Mouse (Mus musculus): ENCODE measurements at regions not wholly inside any gene's neighbourhood (a gene's known extent, or its start where the extent isn't known, plus 50 kb on each side); places are given as distances from the start of the nearest gene placed in this dataset.

DNA sequence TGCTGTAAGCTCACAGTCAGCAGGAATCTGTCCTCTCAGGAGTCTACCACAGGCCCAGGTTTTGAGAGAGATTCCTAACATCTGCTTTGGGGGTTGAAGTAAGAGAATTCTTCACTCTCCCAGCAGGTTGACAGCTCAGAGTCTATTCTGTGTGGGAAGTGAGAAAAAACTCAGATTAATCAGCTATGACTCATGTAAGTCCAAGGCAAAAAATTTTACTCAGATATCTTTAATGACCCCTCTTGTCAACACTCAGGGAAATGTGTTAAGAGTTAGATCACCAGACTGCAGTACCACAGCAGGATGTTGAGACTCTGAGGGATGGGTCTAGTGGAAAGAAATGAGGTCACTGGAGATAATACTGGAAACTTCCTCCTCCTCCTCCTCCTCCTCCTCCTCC, 688.4 kb downstream of the Hs3st4 start:
- DNase-seq (ENCODE audit: low read depth, low spot score): peak; percentile 91

DNA sequence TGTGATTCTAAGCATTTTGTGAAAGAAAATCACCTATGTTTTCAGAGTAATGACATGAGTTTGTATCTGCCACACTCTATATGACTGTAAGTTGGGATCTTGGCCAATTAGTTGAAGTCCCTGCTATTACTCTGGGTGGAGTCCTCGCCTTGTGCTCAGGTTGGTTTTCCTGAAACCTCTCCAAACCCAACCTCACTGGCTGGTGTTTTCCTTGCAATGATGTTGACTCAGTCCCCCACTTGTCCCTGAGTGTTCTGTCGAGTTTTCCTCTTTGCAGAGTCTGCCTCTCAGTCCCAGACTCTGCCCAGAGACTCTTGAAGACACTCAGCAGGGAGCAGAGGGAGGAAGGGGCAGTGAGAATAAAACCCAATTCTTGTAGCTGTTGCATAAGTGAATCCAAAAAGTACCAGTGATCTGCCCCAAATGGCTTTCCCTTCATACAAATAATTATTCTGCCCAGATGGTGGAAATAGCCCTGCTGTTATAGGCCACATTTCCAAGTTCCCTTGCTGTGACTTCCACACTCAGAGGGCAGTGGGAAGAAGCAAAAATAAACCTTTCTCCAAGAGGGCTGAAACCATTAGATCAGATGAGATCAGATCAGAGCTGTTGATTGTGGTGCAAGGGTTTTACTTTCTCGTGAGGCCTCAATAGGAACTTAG, 694.3 kb downstream of the Hs3st4 start:
- DNase-seq (ENCODE audit: low read depth, low spot score): peak; percentile 68

DNA sequence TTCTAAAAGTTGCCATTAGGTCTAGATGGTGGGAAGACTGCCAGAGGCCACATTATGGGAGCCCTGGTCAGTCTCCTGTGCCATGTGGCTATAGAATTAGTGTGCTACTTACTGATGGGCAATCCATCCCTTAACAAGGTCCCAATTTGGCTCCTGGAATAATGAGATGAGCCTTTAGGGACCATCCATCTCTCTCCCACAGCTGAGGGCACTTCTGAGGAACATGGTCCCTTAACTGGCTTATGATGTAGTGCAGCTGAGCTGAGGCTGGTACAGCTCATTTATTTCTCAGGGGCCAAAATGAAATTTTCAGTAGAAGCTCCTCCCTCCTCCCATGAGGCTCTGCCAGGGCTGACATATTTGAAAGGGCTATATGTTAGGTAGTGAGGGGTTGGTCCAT, 697.9 kb downstream of the Hs3st4 start:
- DNase-seq (ENCODE audit: low read depth, low spot score): no peak

DNA sequence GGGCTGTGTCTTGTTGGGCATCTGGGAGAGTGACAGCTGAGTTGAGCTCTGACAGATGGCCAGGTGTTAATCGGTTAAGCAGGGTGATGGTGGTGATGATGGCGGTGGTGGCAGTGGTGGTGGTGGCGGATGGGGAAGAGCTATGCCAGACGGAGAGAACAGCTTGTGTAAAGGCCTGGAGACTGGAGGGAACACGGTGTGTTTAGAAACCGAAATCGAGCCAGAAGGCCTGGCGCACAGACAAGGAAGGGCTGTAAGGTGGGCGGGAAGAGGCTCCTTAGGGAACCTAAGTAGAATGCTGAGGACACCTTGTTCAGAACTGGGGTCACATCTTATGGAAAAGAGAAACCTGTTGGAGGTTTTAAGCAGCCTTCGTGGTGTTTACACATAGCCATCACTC, 698.5 kb downstream of the Hs3st4 start:
- peak; percentile 93 for DNase-seq (ENCODE audit: low read depth, low spot score)

DNA sequence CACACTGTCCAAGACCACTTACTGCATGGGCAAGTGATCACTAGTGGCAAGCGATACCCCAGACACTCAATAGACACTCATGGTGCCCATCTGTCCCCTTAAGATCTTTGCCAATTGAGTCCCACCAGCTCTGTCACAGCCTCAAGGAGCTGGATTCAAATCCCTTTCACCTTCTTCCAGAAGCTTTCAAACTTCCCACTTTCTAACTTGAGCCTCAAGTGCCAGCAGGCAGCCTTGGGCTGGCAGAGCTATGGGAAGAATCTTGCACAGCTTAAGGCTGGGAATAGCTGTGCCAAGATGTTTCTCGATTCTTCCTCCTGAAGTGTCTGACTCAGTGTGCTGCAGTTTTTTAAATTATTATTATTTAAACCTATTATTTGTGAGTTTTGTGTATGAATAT, 699.2 kb downstream of the Hs3st4 start:
- DNase-seq (ENCODE audit: low read depth, low spot score): peak; percentile 79

DNA sequence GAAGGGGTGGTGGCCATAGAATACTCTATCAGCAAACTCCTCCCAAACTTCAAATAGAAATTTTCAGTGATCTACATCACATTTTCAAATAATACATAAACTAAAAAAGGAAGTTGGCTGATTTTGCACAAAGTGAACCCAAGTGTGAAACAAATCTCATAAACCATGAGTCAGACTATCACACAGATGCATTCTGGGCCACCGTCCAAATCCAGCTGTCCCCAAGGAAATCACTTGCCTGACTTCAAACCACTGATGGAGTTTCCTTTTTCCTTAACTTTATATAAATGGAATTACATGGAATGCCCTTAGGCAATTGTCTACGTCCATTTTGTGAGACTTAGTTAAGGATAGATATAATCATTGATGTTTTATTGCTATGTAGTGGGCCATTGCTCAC, 702.8 kb downstream of the Hs3st4 start:
- peak; percentile 83 for DNase-seq (ENCODE audit: low read depth, low spot score)

DNA sequence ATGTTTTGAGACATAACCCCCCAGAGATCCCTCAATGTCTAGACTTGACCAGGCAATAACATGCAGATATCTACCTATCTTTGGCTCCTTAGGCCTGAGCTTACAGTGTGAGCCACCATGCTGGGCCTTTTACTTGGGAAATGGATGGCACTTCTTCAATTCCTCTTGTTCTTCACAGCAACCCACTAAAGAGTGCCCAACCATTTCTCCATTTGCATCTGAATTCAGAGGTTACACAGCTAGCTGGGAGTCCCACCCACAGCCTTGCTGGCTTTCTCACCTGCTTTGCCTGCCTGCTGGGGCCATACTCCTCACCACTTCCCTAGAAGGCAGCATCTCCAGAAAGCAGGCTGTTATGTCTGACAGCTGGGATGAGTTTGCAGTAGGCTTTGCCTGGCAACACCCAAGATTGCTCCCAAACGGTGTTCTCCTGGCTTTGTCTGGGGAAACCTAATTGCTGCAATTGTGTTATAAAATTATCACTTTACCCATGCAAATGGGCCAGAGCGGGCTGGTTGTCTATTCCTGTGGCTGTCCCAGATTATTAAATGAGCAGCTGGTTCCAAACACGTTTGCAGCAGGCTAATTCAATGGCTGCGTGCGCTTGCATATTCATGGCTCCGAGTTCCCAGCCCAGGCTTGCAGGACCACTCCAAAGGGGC, 721.6 kb downstream of the Hs3st4 start:
- peak; percentile 88 for DNase-seq (ENCODE audit: low read depth, low spot score)

DNA sequence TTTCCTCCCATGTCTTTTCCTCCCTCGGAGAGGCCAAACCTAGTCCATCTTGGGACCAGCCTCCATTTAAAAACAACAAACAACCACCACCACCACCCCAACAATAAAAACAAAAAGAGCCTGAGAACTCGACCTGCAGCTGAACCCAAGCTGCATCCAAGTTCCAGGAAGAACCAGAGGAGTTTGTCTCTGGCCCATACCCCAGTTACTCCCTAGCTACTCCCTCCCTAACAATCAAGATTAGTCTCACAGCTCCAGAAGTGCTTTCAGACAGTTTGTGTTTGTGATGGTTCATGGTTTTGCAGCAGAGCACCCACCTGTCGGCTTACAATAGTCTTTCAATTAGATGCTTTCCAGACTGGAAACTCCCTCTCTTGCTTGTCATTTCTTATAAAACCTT, 724.5 kb downstream of the Hs3st4 start:
- DNase-seq (ENCODE audit: low read depth, low spot score): no peak

DNA sequence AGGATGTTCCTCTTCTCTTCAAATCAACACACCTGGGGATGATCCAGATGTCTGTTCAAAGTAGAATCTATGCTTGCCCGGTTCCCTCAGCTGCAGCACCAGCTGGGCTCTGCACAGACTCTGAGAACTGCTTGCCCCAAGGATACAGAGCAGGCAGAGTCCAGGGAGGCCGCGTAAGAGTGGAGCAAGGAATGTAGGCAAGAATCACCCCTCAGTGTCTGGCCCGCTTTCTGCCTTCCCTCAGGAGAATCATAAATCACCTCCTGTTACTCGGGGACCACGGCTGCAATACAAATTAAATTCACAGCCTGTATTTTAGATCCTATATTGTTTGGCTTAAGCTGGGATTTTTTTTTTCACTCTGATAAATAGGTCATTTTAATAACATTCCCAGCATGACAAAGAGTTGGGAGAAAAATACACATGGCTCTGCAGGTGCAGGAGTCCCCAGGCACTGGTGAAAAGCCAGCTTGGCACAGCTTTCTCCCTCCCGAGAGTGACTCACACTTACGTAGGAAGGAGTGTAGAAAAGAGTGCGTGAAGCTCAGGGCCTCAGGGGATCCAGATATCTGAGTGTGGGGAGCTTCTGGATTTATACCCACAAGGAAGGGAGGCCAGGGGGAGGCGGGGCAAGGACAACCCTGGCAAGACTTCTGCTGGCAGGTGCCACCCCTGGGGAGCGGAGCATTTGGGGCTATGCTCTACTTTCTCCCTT, 726.3 kb downstream of the Hs3st4 start:
- DNase-seq (ENCODE audit: low read depth, low spot score): peak; percentile 96

DNA sequence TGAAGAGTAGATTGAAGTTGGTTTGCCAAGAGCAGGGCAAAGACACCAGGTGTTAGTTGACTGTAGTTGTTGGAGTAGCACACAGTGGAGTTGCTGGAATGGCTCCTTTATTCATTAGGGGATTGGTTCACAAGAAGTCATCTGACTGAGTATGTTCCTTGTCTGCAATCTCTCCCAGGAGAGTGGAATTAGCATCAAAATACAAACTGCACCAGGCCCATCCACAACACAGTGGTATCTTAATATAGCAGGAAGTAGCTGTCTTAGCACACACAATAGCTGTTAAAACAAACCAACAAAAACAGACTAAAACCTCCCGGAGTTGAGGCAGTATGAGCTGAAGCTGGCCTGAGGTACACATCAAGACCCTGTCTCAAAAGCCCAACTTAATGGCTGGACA, 723.5 kb upstream of the Kdm8 start:
- DNase-seq (ENCODE audit: low read depth, low spot score): no peak

DNA sequence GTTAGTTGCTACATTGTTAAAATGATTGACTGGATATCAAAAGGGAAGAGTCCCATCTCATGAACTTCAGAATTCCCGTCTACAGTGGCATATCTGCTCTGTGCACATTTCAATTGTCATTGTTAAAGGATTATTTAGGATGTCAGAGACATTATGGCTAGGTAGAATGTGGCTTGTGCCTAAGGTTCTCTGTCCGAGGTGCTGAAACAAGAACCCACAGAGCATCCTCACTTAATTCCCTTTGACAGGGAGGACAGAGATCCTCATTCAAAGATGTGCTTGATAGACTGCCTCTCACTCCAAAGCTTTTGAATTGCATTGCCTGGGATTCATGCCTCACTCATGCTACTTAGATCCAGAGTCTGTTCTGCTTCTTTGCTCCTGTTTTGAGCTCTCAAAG, 702.4 kb upstream of the Kdm8 start:
- no peak for DNase-seq (ENCODE audit: low read depth, low spot score)

DNA sequence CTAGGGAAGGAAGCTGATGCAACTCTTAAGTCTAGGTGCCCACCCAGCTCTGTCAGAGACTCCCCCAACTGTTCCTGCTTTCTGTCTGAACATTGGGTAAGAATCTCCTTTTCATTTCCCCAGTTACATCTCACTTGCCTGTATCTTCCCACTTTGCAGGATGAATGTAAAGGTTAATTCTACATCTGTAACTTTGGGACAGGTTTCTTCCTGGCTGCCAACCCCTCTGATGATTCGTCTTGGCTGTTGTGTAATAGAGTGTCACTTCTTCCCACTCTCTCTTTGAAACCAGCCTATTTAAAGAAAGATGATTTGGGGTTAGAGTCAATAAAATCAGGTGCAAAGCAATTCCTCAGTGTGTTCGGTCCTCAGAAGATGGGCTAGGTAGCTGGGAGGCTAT, 698.2 kb upstream of the Kdm8 start:
- DNase-seq (ENCODE audit: low read depth, low spot score): peak; percentile 66

DNA sequence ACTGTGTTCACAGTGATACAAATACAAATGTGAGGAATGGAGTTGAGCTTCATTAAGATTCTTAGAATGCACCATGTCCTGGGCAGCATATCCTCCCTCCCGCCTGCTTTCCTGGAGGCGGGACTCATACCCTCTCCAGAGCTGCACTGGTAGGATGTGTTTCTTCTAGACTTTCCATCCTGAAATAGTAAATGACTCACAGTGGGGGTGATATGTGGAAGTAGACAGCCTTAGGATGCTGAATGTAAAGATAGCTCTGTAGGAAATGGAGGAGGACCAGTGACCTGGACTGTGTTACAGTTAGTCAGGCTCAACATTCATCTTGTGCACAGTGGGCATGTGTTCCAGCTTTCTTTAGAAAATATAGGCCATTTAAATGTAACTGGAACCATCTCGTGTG, 696.1 kb upstream of the Kdm8 start:
- DNase-seq (ENCODE audit: low read depth, low spot score): peak; percentile 90

DNA sequence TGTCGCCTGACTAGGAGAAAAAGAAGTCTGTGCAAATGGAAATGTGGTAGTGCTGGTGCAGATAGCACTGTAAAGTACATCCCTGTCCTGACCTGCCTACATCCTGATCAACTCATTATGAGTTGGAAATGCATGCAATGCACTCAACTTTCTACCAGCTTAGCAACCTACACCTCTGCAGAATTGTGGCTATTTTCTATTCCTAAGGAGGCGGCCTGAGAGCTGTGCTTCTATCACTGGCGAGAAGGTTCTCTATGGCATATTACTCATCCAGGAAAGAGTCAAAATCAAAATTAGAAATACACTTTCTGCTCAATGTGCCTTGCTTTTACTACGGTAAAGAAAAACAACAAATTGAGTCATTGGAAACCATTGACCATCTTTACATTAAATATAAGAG, 685.4 kb upstream of the Kdm8 start:
- DNase-seq (ENCODE audit: low read depth, low spot score): peak; percentile 73

DNA sequence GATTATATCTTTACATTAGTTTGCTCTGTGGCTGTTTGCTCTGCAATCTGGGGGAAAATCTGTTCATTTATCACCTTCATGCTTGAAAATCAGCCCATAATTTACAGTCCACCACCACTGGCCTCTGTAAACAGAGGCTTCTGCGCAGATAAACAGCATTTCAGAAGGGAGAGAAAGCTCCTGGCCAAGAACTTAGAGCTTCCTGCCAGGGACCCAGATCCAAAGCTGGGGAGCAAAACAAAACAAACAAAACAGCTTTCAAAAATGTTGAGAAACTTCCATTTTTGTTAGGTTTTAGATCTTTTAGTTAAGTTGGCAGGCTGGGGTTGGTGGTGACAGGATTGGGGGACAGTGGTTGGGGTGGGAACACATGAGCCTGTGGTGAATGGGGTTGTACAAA, 666.7 kb upstream of the Kdm8 start:
- no peak for DNase-seq (ENCODE audit: low read depth, low spot score)

DNA sequence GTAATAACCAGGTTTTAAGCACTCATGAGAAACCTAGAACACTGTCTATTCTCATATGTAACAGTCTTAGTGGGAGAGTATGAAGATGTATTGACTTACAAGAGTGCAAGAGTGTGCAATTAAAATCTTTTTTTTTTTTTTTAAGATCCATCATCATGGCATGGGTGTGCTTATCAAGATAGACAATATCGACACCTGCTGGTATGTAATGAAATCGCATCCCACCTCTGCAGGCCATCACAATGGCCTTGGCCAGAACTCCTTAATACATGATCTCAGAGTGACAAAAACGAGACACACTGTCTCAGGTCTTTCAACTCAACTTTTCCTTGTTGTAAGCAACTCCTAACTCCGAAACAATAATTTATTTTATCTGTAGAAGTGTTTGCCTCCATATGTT, 661.7 kb upstream of the Kdm8 start:
- peak; percentile 54 for DNase-seq (ENCODE audit: low read depth, low spot score)

DNA sequence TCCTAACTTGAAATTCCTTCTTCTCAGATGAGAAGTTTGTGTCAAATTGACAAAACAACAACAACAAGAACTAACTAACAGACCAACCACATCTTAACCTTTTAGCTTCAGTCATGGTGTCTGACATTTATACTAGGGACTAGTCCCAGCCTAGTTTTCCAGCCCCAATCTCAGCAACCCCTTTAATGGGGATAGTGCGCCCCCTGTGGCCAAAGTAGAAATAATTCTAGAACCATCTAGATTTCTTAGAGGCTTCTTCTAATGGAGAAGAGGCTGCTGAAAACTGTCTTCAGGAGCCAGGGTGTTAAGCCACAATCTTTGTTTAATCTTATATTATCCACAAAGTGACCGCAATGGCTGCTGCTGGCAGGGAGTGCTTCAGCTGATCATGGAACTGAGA, 659.5 kb upstream of the Kdm8 start:
- no peak for DNase-seq (ENCODE audit: low read depth, low spot score)

DNA sequence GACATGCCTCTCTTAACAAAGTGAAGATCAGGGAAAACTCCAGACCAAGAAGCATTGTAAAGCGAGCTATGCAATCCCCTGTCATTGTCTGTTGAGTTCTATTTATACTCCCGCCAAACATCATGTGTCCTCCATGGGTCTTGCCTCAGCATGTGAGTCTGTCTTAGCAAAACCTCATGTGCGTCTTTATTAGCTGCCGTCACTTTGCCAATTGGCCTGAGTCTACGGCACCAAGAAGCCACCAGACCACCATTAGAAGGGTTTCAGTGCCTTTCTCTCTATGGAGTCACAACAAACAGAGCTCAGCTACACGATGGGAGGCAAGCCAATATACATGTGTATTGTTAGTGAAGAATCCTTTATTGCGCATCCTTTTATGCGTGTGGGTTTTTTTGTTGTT, 658.6 kb upstream of the Kdm8 start:
- no peak for DNase-seq (ENCODE audit: low read depth, low spot score)

DNA sequence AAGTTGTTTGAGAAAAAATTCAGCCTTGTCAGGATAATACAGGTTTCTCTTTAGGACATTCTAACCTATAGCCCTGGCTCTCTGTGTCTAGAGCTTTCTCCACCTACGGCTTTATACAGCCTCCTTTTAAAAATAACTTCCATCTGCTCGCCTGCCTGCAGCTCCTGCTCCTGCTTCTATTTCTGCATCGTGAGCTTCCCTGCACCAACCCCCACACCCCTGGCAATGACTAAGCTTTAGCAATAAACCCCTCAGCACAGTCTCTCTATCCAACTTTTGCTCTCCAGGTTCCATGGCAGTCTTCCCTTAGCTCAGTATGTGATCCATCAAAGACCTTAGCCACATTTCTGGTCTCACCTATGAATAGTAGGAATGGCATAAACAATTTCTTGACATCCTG, 655.7 kb upstream of the Kdm8 start:
- DNase-seq (ENCODE audit: low read depth, low spot score): peak; percentile 97

DNA sequence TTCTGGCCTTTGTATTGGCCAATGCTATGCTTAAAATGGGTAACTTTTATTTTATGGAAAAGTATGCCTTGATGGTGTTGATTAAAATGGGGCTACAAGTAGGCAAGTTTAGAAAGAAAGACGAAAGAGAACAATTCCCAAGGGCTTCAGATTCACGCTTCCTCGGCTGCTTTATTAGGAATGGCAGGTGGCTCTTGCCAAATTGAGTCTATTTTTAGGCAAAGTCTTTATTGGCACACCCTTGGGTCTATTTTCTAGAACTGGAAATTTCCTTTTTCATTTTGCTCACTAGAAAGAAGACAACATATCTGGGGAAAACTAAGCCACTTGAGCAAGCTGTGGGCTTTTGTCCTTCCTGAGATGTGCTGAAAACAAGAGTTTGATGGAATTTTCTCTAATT, 641.4 kb upstream of the Kdm8 start:
- peak; percentile 63 for DNase-seq (ENCODE audit: low read depth, low spot score)

DNA sequence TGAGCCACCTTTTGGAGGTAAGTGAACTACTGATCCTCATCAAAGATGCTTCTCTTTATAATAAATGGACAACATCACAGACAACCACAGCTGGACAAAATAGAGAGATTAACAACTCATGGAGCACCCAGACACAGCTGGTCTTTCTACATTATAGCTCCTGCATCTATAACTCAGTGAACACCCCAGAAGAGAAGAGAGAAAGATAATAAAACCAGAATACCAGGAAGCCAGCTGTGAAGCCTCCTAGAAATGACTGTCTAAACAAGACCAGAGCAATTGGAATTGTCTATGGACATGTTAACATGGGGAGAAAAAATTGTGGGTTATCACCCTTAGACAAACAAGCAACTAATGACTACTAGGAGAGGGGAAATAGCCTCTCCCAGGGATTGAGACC, 609.8 kb upstream of the Kdm8 start:
- no peak for DNase-seq (ENCODE audit: low read depth, low spot score)

DNA sequence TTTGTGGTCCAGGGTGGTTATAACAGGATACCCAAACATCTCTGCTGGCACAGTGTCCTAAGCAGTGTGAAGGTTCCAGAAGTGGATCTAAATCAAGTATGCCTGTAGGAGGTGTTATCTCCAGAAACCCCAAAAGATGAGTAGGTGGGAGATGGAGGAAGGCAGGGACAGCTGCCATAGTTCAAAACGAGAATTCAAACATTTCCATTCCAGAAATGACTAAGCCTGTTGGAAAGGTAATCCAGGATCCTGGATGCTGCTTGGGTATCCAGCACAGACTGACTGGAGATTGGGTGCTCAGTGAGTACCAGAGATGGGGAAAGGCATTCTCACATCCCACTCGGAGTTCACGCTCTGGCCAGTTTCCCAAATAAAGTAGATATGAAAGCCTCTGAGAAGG, 607.9 kb upstream of the Kdm8 start:
- DNase-seq (ENCODE audit: low read depth, low spot score): peak; percentile 85

DNA sequence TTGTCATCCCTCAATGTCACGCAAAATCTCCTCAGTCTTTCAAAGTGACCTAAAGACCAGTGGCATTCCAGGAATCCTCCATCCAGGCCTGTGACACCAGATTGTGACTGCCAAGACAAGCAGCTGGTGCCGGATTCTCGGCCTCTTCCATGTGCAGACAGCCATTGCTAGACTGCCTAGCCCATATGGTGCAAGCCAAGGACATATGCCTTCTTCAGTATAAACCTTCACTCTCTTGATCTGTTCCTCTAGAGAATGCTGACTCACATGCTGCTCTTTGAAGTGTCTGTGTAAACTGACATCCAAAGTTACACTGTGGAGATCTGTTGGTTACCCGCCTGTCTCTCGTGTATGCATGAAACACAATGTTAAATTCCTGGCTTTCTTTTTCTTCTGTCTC, 589.4 kb upstream of the Kdm8 start:
- peak; percentile 85 for DNase-seq (ENCODE audit: low read depth, low spot score)
